Mouse (Mus musculus): Measurements from ENCODE around the gene Tbc1d8.

- TF ChIP-seq POLR2A (IDR thresholded peaks at IDR 0.05; ENCODE audit: extremely low read depth, insufficient read depth, low read length) = no peak
- TF ChIP-seq CTCF (IDR thresholded peaks at IDR 0.05; ENCODE audit: low read depth, low read length) = no peak
Observed at GRCm38 (mm10) chr1:39449251-39449790, 29.2 kb downstream of the Tbc1d8 start.

All from liver, adult 2 months (tissue).